Mouse (Mus musculus) MEL (cell line): ENCODE measurements around the gene Aars. TPM values are rescaled to one million over a fixed set of nuclear protein-coding genes. Genes with fewer than 3 reads are reported as not detected.

Experiments
- DNase-seq: peaks from one replicate; pipeline ENCODE4 v3.0.0; 2011; ENCODE audit warnings: low read depth, low spot score
- H3K27ac ChIP-seq: 2 replicates; pipeline ENCODE4 v1.5.1; 2012; ENCODE audit warnings: low read depth, mild to moderate bottlenecking, control low read depth, low read length, moderate library complexity; ENCODE audit not compliant: control insufficient read depth
- H3K27me3 ChIP-seq, 2 experiments: fragments of 150-350 bp in 1 of 2; sonication (generic) in 1 of 2; 2 replicates each; pipeline ENCODE4 v1.6.1; 2012; ENCODE audit warnings: low read length in 2 of 2, mild to moderate bottlenecking in 2 of 2, improper control_type of control experiment in 1 of 2, moderate library complexity in 1 of 2; ENCODE audit not compliant: insufficient read depth in 2 of 2, control insufficient read depth in 1 of 2
- H3K36me3 ChIP-seq, 2 experiments: 2 replicates each; pipeline ENCODE4 v1.6.1; 2012 to 2014; ENCODE audit warnings: low read length in 2 of 2, improper control_type of control experiment in 1 of 2, inconsistent platforms in 1 of 2, mild to moderate bottlenecking in 1 of 2; ENCODE audit not compliant: insufficient read depth in 2 of 2, control insufficient read depth in 1 of 2
- H3K4me1 ChIP-seq, 2 experiments: fragments of 150-350 bp in 1 of 2; sonication (generic) in 1 of 2; 2 replicates each; pipeline ENCODE4 v1.6.1; 2012; ENCODE audit warnings: low read length in 2 of 2, improper control_type of control experiment in 1 of 2, mild to moderate bottlenecking in 1 of 2; ENCODE audit not compliant: insufficient read depth in 2 of 2, control insufficient read depth in 1 of 2
- H3K4me3 ChIP-seq, 2 experiments: fragments of 150-350 bp in 1 of 2; sonication (generic) in 1 of 2; 2 replicates each; pipeline ENCODE4 v1.5.1; 2012; ENCODE audit warnings: low read depth in 2 of 2, low read length in 2 of 2, mild to moderate bottlenecking in 2 of 2, moderate library complexity in 2 of 2, control low read depth in 1 of 2, improper control_type of control experiment in 1 of 2; ENCODE audit not compliant: control insufficient read depth in 1 of 2, insufficient read depth in 1 of 2
- H3K79me2 ChIP-seq: 2 replicates; pipeline ENCODE4 v1.6.1; 2012; ENCODE audit warnings: mild to moderate bottlenecking, low read length, moderate library complexity; ENCODE audit not compliant: control insufficient read depth, poor library complexity, insufficient read depth
- H3K9ac ChIP-seq: 2 replicates; pipeline ENCODE4 v1.6.1; 2012; ENCODE audit warnings: low read depth, mild to moderate bottlenecking, control low read depth, low read length, moderate library complexity; ENCODE audit not compliant: control insufficient read depth, poor library complexity, severe bottlenecking
- H3K9me3 ChIP-seq: fragments of 150-350 bp; sonication (generic); replicated peaks from 2 replicates; pipeline ENCODE4 v1.6.1; 2012; ENCODE audit warnings: mild to moderate bottlenecking, low read length, improper control_type of control experiment, moderate library complexity; ENCODE audit not compliant: insufficient read depth
- CHD1 ChIP-seq: IDR thresholded peaks from 2 replicates; pipeline ENCODE4 v1.6.1; 2012; ENCODE audit warnings: low read depth, mild to moderate bottlenecking, inconsistent platforms, low read length, improper control_type of control experiment
- E2F4 ChIP-seq: IDR thresholded peaks from 2 replicates; pipeline ENCODE4 v1.6.1; 2011; ENCODE audit warnings: low read depth, low read length, improper control_type of control experiment, borderline replicate concordance
- EP300 ChIP-seq, 2 experiments: IDR thresholded peaks; 2 replicates each; pipeline ENCODE4 v1.6.1; 2011; ENCODE audit warnings: improper control_type of control experiment in 2 of 2, low read length in 2 of 2, low read depth in 1 of 2, mild to moderate bottlenecking in 1 of 2
- GABPA ChIP-seq: IDR thresholded peaks from 2 replicates; pipeline ENCODE4 v1.6.1; 2012; ENCODE audit warnings: low read depth, mild to moderate bottlenecking, inconsistent platforms, low read length, improper control_type of control experiment, moderate library complexity
- GATA1 ChIP-seq: IDR thresholded peaks from 2 replicates; pipeline ENCODE4 v1.6.1; 2011; ENCODE audit warnings: low read depth, low read length, improper control_type of control experiment
- HCFC1 ChIP-seq: IDR thresholded peaks from 2 replicates; pipeline ENCODE4 v1.6.1; 2012; ENCODE audit warnings: low read depth, mild to moderate bottlenecking, inconsistent platforms, low read length, improper control_type of control experiment, moderate library complexity
- JUND ChIP-seq: IDR thresholded peaks from 2 replicates; pipeline ENCODE4 v1.6.1; 2011; ENCODE audit warnings: low read depth, mild to moderate bottlenecking, improper control_type of control experiment, low read length
- MAFK ChIP-seq: IDR thresholded peaks from 2 replicates; pipeline ENCODE4 v1.6.1; 2011; ENCODE audit warnings: low read depth, mild to moderate bottlenecking, low read length, improper control_type of control experiment, borderline replicate concordance
- MAX ChIP-seq: IDR thresholded peaks from 2 replicates; pipeline ENCODE4 v1.6.1; 2011; ENCODE audit warnings: low read length, improper control_type of control experiment
- MAZ ChIP-seq: IDR thresholded peaks from 2 replicates; pipeline ENCODE4 v1.6.1; 2012; ENCODE audit warnings: low read depth, mild to moderate bottlenecking, inconsistent platforms, low read length, improper control_type of control experiment
- MXI1 ChIP-seq: IDR thresholded peaks from 2 replicates; pipeline ENCODE4 v1.6.1; 2011; ENCODE audit warnings: mild to moderate bottlenecking, low read depth, low read length, improper control_type of control experiment
- MYB ChIP-seq: IDR thresholded peaks from 2 replicates; pipeline ENCODE4 v1.6.1; 2011; ENCODE audit warnings: mild to moderate bottlenecking, low read depth, low read length, improper control_type of control experiment
- MYC ChIP-seq: IDR thresholded peaks from 2 replicates; pipeline ENCODE4 v1.6.1; 2011; ENCODE audit warnings: low read depth, mild to moderate bottlenecking, low read length, improper control_type of control experiment, moderate library complexity
- NELFE ChIP-seq: IDR thresholded peaks from 2 replicates; pipeline ENCODE4 v1.6.1; 2011; ENCODE audit warnings: low read depth, low read length, improper control_type of control experiment
- POLR2A ChIP-seq, 2 experiments: IDR thresholded peaks; 2 replicates each; pipeline ENCODE4 v1.6.1; 2011 to 2012; ENCODE audit warnings: low read length in 2 of 2, mild to moderate bottlenecking in 2 of 2, control low read depth in 1 of 2, improper control_type of control experiment in 1 of 2, low read depth in 1 of 2, moderate library complexity in 1 of 2; ENCODE audit not compliant: control insufficient read depth in 1 of 2, insufficient read depth in 1 of 2, poor library complexity in 1 of 2
- POLR2AphosphoS5 ChIP-seq: IDR thresholded peaks from 2 replicates; pipeline ENCODE4 v1.6.1; 2012; ENCODE audit warnings: low read depth, borderline replicate concordance, mild to moderate bottlenecking, inconsistent platforms, low read length, moderate library complexity, mixed read lengths
- RAD21 ChIP-seq: IDR thresholded peaks from 2 replicates; pipeline ENCODE4 v1.6.1; 2011; ENCODE audit warnings: mild to moderate bottlenecking, low read depth, low read length, improper control_type of control experiment
- SIN3A ChIP-seq: IDR thresholded peaks from 2 replicates; pipeline ENCODE4 v1.6.1; 2012; ENCODE audit warnings: low read length, improper control_type of control experiment, inconsistent platforms
- SMC3 ChIP-seq: IDR thresholded peaks from 2 replicates; pipeline ENCODE4 v1.6.1; 2011; ENCODE audit warnings: low read depth, low read length, improper control_type of control experiment
- TAL1 ChIP-seq: IDR thresholded peaks from 2 replicates; pipeline ENCODE4 v1.6.1; 2012; ENCODE audit warnings: mild to moderate bottlenecking, inconsistent platforms, low read length, moderate library complexity, mixed read lengths
- TBP ChIP-seq: IDR thresholded peaks from 2 replicates; pipeline ENCODE4 v1.8.0; 2011; ENCODE audit warnings: low read depth, low read length, improper control_type of control experiment
- USF2 ChIP-seq, 2 experiments: IDR thresholded peaks; 2 replicates each; pipeline ENCODE4 v1.6.1; 2011 to 2012; ENCODE audit warnings: improper control_type of control experiment in 2 of 2, low read length in 2 of 2, borderline replicate concordance in 1 of 2, inconsistent platforms in 1 of 2, low read depth in 1 of 2, mild to moderate bottlenecking in 1 of 2; ENCODE audit not compliant: insufficient read depth in 1 of 2
- ZMIZ1 ChIP-seq: IDR thresholded peaks from 2 replicates; pipeline ENCODE4 v1.6.1; 2012; ENCODE audit warnings: low read depth, mild to moderate bottlenecking, inconsistent platforms, low read length, improper control_type of control experiment, moderate library complexity
- ZNF384 ChIP-seq: IDR thresholded peaks from 2 replicates; pipeline ENCODE4 v1.6.1; 2012; ENCODE audit warnings: low read depth, mild to moderate bottlenecking, inconsistent platforms, low read length, improper control_type of control experiment
- polyA plus RNA-seq, 2 experiments: library from polyadenylated mRNA; stranded (reverse) in 1 of 2; unstranded in 1 of 2; fragments of >175 nt in 1 of 2; fragments of >200 nt in 1 of 2; gene quantifications; 2 replicates each; pipeline versions ENCODE4 v1.2.1 to v1.2.4; 2012; ENCODE audit warnings: low replicate concordance in 2 of 2, low read depth in 1 of 2; ENCODE audit not compliant: insufficient read length in 2 of 2, insufficient read depth in 1 of 2, missing spikeins in 1 of 2
- total RNA-seq: library from RNA; depleted of rRNA; stranded (reverse); fragments of 300-350 nt; gene quantifications from 2 replicates; pipeline ENCODE4 v1.2.3, GENCODE M21; 2012

Aars gene
- total and polyA plus RNA-seq, 3 experiments = 25.1 to 162 (median 106) TPM

DNA sequence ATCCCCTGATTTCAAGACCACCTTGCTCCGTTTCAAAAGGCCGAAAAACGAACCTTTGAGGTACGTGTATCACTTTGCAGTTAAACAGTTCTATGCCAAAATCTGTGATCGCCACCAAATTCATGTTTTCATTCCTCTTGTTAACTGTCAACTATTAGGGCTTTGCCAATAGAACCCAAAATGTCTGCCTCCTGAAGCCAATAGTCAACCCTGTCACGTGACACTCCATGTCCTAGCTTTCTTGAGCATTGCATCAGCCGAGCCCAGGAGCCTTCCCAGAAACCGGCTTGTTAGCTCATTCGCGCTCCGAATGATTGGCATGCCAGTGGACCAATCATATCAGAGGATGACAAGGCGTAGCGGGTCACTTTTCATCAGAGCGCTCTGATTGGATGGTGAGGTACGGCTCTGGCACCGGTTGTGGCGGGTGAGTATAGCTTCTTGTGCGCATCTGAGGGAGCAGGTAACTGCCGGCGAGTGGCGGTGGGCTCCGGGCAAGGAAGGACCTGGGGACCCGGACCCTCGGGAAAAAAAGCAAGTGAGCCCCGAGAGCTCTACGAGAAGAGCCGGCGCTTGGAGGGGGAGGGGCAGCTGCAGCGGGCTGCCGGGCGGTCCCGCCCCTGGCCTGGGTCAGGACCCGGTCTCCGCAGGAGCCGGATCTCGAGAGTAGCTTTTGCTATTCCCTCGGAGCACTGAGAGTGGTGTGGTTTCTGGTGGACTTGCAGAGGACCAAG, 705 bp downstream of the Aars start (continued):
- TF ChIP-seq ZMIZ1 (peak; percentile 89), HCFC1 (peak; percentile 85), MYC (peak; percentile 96), NELFE (peak; percentile 94)

DNA sequence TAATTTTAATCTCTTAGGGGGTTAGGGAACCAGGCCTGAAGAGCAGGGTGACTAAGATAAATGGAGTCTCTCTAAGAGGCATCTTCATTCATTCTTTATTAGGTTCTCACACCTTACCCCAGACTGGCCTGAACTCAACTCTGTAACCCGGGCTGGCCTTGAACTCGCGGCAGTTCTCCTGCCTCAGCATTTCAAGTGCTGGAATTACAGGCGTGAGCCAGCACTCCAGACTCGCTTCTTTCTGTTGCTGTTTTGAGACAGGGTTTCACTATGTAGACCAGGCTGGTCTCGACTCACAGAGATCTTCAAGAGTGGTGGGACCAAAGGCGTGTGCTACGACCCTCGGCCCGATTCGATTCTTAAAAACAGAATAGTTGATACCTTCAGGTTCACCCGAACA, 1.3 kb downstream of the Aars start:
- H3K9ac ChIP-seq = peak overlapping the region; percentile 94
- no peaks in the 10 kb centered on the region for H3K27me3 ChIP-seq
- H3K4me1 ChIP-seq = peaks cover 5 to 27% of the 10 kb centered on the region in 2 experiments
- H3K27ac ChIP-seq = peak overlapping the region; percentile 93
- H3K36me3 ChIP-seq = peaks cover 19 to 31% of the 10 kb centered on the region in 2 experiments
- DNase-seq = peak; percentile 75
- no peaks in the 10 kb centered on the region for H3K9me3 ChIP-seq
- TF ChIP-seq MAFK (0 out of 2 replicates have a peak, but pooled peaks have one; percentile 35), GATA1 (no peak), MYB (no peak), JUND (no peak), MAX (peak; percentile 49; the same call in 1 of the 2 replicates), MXI1 (peak; percentile 22; the same call in 1 of the 2 replicates), TBP (peak; percentile 49; the same call in 1 of the 2 replicates), CHD1 (0 out of 2 replicates have a peak, but pooled peaks have one; percentile 78), POLR2A (IDR thresholded peaks at IDR 0.05; ENCODE audit: control insufficient read depth in 1 of 2, insufficient read depth in 1 of 2, low read depth in 1 of 2, low read length in 2 of 2, poor library complexity in 1 of 2) (no peak; a peak in 1 of 4 replicates)
- TF ChIP-seq, all 39 proteins: peak for 5
- peaks cover 49% of the 10 kb centered on the region for H3K79me2 ChIP-seq
- H3K4me3 ChIP-seq = peak overlapping the region; percentile 89 to 96

DNA sequence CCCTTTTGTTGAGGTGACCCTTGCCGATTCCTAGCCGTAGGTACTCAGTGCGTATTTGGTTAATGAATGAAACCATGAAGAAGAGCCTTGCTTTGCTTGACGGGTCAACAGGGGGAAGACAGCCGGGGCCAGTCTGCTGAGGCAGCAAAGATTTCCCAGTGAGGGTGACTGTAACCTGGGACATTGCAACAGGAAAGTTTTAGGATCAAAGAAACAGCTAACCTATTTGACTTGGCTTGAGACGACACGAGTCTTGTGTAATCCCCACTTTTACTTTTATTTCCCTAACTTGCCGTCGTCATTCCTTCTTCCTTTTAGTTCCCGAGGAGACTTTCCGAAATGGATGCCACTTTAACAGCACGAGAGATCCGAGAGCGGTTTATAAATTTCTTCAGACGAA, 3.6 kb downstream of the Aars start:
- no peak for DNase-seq
- Histone ChIP-seq H3K9me3 (no peaks in the 10 kb centered on the region), H3K27me3 (no peaks in the 10 kb centered on the region), H3K9ac (no peak overlapping the region), H3K36me3 (peaks cover 22 to 37% of the 10 kb centered on the region in 2 experiments), H3K4me1 (peaks cover 5 to 19% of the 10 kb centered on the region in 2 experiments), H3K27ac (no peak overlapping the region), H3K4me3 (no peak overlapping the region), H3K79me2 (peaks cover 49% of the 10 kb centered on the region)
- TF ChIP-seq ZNF384 = no peak
- TF ChIP-seq CHD1 = no peak
- TF ChIP-seq POLR2AphosphoS5 = no peak
- TF ChIP-seq MAFK = no peak
- TF ChIP-seq RAD21 = no peak
- no peak for TF ChIP-seq MAZ
- TF ChIP-seq TAL1 = no peak
- TF ChIP-seq NELFE = no peak
- no peak for TF ChIP-seq USF2 (IDR thresholded peaks at IDR 0.05; ENCODE audit: borderline replicate concordance in 1 of 2, insufficient read depth in 1 of 2, low read depth in 1 of 2, low read length in 2 of 2)
- TF ChIP-seq SMC3 = no peak
- TF ChIP-seq ZMIZ1 = no peak
- no peak for TF ChIP-seq HCFC1
- no peak for TF ChIP-seq E2F4
- TF ChIP-seq GABPA = no peak
- TF ChIP-seq EP300 (IDR thresholded peaks at IDR 0.05; ENCODE audit: low read depth in 1 of 2, low read length in 2 of 2) = no peak
- TF ChIP-seq MAX = no peak
- no peak for TF ChIP-seq SIN3A
